Mouse (Mus musculus) left cerebral cortex, postnatal 10 days (tissue): ENCODE measurements around the gene Tspan4. TPM values are rescaled to one million over a fixed set of nuclear protein-coding genes. Genes with fewer than 3 reads are reported as not detected.

ENCODE experiments used
- DNase-seq, 2 experiments: peaks; one replicate each; pipeline ENCODE4 v3.0.0; 2021 to 2022; ENCODE audit warnings: low spot score in 2 of 2, mixed read lengths in 1 of 2; ENCODE audit errors: extremely low spot score in 1 of 2
- intact Hi-C: fragments of 180-260 bp; cut with DNase I; formaldehyde crosslinking; loops from one replicate; pipeline ENCODE4 v1.15.1; 2025
- total RNA-seq, 2 experiments: library from RNA; stranded (reverse); gene quantifications; 2 replicates each; pipeline ENCODE4 v1.2.3; 2021

Tspan4 gene
- total RNA-seq, 2 experiments from 2014 or later, result 29.0 to 35.4 TPM

- intact Hi-C loops, result no loop called here
- DNase-seq, result no peak
These were observed 5.7 kb upstream of the Tspan4 start for GRCm38 (mm10) chr7:141469352-141469751.

DNA sequence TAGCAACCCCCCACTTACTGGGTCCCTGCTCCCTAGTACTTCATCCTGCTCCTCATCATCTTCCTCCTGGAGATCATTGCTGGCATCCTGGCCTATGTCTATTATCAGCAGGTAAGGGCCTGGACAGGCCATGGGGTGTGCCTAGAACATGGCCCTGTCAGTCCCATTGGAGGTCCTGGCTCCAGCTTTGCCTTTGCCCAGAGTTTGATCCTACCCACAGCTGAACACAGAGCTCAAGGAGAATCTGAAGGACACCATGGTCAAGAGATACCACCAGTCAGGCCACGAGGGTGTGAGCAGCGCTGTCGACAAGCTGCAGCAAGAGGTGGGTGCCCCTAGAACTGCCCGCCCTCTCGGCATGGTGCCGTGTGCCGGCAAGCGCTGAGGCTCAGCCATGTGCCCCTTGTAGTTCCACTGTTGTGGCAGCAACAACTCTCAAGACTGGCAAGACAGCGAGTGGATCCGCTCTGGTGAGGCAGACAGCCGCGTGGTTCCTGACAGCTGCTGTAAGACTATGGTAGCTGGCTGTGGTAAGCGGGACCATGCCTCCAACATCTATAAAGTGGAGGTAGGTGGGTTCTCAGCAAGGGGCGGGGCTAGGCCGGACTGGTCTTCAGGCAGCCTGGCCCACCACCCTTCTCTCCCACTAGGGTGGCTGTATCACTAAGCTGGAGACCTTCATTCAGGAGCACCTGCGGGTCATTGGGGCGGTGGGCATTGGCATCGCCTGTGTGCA lies 5.0 kb upstream of the Tspan4 start:
- no peak for DNase-seq
- intact Hi-C loops, result no loop called here

DNA sequence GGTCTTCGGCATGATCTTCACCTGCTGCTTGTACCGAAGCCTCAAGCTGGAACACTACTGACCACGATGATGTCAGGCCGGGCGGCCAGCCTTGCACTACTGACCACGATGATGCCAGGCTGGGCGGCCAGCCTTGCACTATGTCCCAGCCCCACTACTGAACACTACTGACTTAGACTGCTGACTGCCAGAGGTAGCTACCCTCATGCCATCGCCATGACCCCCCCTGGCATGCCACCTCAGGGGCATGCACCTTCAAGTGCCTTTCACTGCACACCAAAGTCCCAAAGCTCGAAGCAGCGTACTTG lies 4.4 kb upstream of the Tspan4 start:
- DNase-seq, result no peak
- intact Hi-C loops, result no loop called here

- intact Hi-C loops, result no loop called here
- no peak for DNase-seq
These were observed 3.8 kb upstream of the Tspan4 start for GRCm38 (mm10) chr7:141471236-141471635.

DNA sequence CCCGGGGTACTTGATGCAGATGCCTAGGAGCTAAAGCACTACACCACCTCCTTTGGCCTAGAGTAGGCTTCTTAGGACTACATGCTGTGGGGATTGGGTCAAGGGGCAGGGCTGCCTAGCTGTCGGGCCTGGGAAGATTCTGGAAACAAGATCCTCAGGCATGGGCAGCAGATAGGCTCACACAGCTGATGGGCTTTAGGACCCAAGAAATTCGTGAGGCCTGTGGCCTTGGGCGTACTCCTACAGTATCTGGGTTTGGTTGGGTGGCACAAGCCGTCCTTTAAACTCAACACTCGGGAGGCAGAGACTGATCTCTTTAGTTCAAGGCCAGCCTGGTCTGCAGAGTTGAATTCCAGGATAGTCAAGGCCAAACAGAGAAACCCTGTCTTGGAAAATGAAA lies 2.8 kb upstream of the Tspan4 start:
- intact Hi-C loops, result no loop called here
- no peak for DNase-seq

DNA sequence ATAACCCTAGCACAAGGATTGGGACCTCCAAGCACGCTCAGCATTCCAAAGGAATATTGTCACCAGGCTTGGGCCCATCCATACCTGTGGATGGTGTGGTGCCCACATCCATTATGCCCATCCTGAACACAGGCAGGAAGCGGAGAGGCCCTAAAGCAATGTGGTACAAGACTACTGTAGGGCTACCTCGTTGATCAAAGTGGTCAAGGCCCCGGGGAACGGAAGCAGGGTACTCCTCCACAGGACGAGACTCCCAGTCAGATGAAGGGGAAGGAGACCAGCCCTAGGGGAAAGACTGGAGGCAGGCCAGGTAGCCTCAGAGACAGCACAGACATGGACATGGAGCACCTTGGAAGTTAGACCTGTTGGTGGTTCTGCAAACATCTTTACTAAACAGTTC lies 2.3 kb upstream of the Tspan4 start:
- intact Hi-C loops, result no loop called here
- no peak for DNase-seq

- no peak for DNase-seq
- intact Hi-C loops, result no loop called here
These were observed 880 bp upstream of the Tspan4 start for GRCm38 (mm10) chr7:141474160-141474559.

DNA sequence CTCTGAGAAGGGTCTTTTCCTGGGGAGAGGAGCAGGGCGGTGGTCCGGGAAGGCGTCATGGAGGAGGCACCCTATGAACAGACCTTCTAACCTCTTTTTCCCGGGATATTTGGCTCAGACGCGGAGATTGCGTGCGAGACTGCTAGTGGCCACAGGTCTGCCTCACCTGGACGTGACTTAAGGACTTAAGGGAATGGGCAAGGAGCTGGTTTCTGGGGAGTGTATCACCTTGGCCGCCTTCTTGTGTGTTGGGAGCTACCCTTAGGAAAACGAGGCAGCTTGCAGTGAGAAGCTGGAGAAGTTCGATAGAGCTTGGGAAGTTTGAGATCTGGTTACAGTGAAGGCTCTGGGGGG lies 742 bp downstream of the Tspan4 start:
- DNase-seq, result no peak
- intact Hi-C loops, result no loop called here

DNA sequence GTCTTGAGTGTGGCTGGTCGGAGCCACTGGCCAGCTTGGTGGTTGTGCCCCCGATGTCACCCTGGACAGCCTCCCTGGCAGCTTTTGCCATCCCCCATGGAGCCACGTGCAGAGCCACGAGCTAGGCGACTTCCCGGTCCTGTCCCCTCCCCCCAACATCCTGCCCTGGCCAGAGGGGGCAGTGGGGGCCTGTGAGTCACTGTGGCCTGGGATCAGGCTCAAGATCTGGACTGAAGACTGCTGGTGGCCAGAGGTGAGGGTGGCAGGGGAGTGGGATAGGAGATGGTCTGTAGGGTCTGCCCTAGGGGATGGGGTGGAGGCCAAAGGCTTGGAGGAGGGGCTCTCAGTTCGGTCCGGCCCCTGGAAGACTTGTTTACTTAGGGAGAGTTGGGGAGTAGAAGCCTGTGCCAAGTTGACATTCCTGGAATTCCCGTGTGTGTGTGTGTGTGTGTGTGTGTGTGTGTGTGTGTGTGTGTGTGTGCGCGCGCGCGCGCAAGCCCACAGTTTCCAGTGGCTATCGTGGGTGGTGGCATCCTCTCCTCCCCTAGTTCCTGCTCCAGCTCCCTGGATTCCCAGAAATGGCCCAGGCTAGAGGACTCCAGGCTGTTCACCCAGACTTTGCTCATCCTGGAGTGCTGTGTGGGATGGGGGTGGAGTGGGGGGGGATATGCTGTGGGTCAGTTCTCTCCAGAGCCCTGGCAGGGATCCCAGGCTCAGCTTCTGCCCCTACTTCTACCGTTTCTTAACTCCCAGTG lies 1.4 kb downstream of the Tspan4 start:
- peak in 1 of 2 experiments; percentile 93 for DNase-seq
- intact Hi-C loops, result no loop called here

GRCm38 (mm10) chr7:141476981-141477370 lies 1.9 kb downstream of the Tspan4 start:
- intact Hi-C loops, result no loop called here
- peak in 1 of 2 experiments; percentile 55 for DNase-seq

GRCm38 (mm10) chr7:141477578-141478269 lies 2.7 kb downstream of the Tspan4 start:
- intact Hi-C loops, result no loop called here
- peak in 1 of 2 experiments; percentile 75 for DNase-seq

DNA sequence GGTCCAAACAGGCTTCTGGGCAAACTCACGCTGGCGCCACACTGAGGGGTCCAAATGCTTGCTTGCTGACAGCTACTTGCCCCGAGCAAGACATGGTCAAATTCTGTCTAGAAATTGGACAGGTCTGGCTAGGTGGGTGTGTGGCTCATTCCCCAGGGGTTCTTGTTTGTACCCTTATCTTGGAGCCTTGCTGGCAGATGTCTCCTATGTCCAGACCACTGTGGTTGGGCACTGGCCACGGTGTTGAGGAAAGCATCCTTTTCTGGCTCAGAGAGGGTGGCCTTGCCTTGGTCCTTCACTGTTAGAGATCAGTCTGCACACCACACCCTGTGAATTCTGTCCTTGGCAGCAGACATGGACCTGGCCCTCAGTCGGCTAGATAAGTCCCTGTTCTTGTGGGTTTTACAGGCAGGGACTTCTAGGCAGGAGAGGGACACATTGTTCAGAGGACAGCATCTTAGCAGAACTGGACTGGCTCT lies 3.3 kb downstream of the Tspan4 start:
- DNase-seq, result no peak
- intact Hi-C loops, result no loop called here

DNA sequence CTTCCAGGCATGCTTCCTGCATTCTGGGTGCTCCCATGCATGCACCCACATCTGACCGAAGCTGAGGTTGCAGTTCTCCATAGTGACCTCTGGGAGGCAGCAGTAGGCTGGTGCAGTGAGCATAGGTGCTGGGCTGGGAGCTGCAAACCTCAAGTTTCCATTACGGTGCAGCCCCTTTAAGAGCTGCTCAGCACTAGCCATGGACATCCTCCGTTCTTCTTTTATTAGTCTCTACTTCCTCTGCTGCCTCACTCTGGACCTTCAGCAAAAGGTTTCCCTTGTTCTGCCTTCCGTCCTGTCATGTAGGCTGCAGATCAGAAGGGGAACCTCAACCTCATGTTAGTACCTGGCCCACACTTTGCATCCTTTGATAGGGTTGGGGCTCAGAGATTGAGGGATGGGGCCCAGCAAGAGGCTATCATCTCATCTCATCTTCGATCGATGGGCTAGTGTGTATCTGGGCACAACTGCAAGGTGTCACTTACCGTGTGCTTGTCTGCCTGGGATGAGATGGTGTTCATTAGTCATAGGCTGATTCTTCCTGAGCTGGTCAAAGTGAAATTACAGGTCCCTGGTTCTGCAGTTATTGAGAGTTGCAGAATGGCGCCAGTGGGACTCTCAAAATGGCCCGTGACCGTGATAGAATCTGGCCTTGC lies 5.9 kb downstream of the Tspan4 start:
- intact Hi-C loops, result loop anchor here (2.0 kb wide), 1 partner anchor 44 kb away; no protein-coding TSS in a partner anchor

GRCm38 (mm10) chr7:141481498-141482401 lies 6.7 kb downstream of the Tspan4 start:
- intact Hi-C loops, result loop anchor here (2.0 kb wide), 1 partner anchor 43 kb away; no protein-coding TSS in a partner anchor
- peak in 1 of 2 experiments; percentile 73 for DNase-seq

More for the DNA sequence above, 5.9 kb downstream of the Tspan4 start:
- DNase-seq, result peak; percentile 62

DNA sequence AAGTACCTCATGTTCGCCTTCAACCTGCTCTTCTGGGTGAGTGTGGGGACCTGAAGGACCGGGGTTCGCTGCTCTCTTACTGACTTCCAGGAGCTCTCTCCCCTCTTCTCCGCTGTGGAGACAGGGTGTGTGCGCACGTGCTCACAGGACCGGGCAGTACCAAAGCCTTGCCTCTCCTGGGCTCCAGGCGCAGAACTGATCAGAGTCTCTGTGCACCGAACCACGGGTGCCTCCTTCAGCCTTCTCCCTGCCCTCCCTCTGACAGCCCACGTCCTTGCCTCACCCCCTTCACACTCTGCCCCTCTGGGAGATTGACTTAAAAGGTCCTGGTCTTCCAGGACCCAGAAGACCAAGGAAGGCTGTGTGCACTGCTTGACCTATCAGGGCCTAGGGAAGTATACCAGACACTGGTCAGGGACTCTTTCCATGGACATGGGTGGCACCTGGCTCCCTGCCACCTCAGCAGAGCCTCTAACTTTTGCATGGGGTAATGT lies 7.5 kb downstream of the Tspan4 start:
- intact Hi-C loops, result no loop called here
- DNase-seq, result no peak

- DNase-seq, result no peak
- intact Hi-C loops, result no loop called here
These were observed 8.1 kb downstream of the Tspan4 start for GRCm38 (mm10) chr7:141483114-141483653.

DNA sequence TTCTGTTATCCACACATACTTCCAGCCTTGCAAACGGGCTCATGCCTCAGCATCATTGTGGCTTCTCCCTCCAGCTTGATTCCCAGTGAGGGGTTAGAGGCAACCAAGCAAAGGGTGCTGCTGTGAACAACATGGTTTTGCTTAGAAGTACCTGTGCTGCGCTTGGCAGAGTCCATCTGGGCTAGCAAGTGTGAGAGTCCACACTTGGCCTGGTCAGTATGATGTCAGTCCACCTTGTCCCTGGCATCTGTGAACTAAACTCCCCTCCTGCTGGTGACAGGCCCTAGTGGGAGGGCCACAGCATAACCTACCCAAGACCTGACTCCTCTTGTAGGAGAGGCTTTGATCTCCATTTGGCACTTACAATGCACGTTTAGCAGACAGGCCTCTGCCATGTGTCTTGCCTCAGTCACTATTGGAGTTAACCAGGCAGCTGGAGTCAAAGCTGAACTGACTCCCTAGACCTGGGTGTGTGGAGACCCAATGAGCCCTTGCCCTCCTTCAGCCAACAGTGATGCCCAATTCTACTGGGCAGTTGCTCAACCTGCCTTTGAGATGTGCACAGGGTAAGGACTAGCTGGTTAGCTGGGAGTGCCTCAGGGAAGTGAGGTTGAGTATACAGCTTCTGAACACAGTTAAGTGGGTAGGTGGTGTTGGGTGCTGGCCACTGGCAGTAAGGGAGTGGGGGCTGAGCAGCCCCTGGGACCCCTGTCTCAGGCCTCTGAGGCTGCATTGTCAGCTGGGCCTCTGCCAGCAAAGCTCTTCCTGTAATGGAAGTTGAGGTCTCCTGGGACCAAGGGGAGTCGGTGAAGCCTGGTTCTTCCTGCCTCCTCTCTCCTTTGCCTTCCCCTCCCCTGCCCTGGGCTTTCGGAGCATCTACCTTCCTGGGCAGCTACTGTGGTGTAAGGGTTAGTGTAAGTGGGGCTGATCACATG lies 9.4 kb downstream of the Tspan4 start:
- intact Hi-C loops, result no loop called here
- DNase-seq, result peak in 1 of 2 experiments; percentile 61
